Mouse (Mus musculus) liver, postnatal 0 days (tissue): ENCODE data around the gene Acod1.

ENCODE experiments used
- CTCF ChIP-seq: sonication (generic); IDR thresholded peaks from 2 replicates; pipeline ENCODE4 v1.5.1; 2016; ENCODE audit warnings: antibody characterized with exemption, low read depth
- EP300 ChIP-seq: IDR thresholded peaks from 2 replicates; pipeline ENCODE4 v1.6.1; 2016; ENCODE audit warnings: antibody characterized with exemption, low read depth, mild to moderate bottlenecking

DNA sequence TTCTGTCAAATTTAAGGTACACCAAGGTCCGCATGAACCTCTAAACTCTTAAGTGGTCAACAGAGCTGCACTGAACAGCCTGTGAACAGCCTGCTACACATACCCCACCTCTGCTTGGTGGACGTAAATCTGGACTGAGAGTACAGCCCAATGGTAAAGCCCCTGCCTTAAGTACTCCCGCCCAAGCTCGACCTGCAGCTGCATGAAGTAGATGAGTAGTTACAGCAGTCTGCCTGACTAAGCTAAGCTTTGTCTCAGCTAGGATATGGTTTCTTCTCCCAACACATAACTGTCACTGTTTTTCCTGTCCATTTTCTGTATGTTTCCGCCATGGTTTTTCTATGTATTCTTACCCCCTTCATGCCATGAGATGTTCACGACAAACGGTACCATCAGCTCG lies 49.0 kb downstream of the Acod1 start:
- TF ChIP-seq CTCF (no peak), EP300 (no peak)
